Mouse (Mus musculus) hindbrain, embryonic 11.5 days (tissue): ENCODE data around the gene Triobp. TPM values are rescaled to one million over a fixed set of nuclear protein-coding genes. Genes with fewer than 3 reads are reported as not detected.

Source experiments
- ATAC-seq: fragments of 200-750 bp; cut with Nextera tagmentation; 2 replicates; pipeline ENCODE4 v1.8.0; 2017; ENCODE audit warnings: mild to moderate bottlenecking, moderate TSS enrichment, moderate library complexity; ENCODE audit not compliant: low FRiP score
- DNase-seq: peaks from one replicate; pipeline ENCODE4 v3.0.0-alpha.2; 2015; ENCODE audit warnings: low spot score
- H3K27ac ChIP-seq: fragments of 300-500 bp; sonication (generic); 2 replicates; pipeline ENCODE4 v1.5.1; 2014; ENCODE audit warnings: mild to moderate bottlenecking, low read depth, low read length
- H3K27me3 ChIP-seq: fragments of 300-500 bp; sonication (generic); 2 replicates; pipeline ENCODE4 v1.6.1; 2014; ENCODE audit warnings: mild to moderate bottlenecking, low read length, moderate library complexity, mixed read lengths; ENCODE audit not compliant: control insufficient read depth, insufficient read depth
- H3K36me3 ChIP-seq: fragments of 300-500 bp; sonication (generic); 2 replicates; pipeline ENCODE4 v1.6.1; 2014; ENCODE audit warnings: mild to moderate bottlenecking, low read length, moderate library complexity, mixed read lengths; ENCODE audit not compliant: control insufficient read depth, insufficient read depth
- H3K4me1 ChIP-seq: fragments of 300-500 bp; sonication (generic); replicated peaks from 2 replicates; pipeline ENCODE4 v1.6.1; 2014; ENCODE audit warnings: low read length, mixed read lengths; ENCODE audit not compliant: control insufficient read depth, insufficient read depth
- H3K4me2 ChIP-seq: fragments of 300-500 bp; sonication (generic); replicated peaks from 2 replicates; pipeline ENCODE4 v1.6.1; 2014; ENCODE audit warnings: mild to moderate bottlenecking, low read depth, low read length
- H3K4me3 ChIP-seq: fragments of 300-500 bp; sonication (generic); 2 replicates; pipeline ENCODE4 v1.5.1; 2014; ENCODE audit warnings: low read depth, low read length
- H3K9ac ChIP-seq: fragments of 300-500 bp; sonication (generic); 2 replicates; pipeline ENCODE4 v1.6.1; 2014; ENCODE audit warnings: low read depth, low read length
- H3K9me3 ChIP-seq: fragments of 300-500 bp; sonication (generic); 2 replicates; pipeline ENCODE4 v1.6.1; 2016; ENCODE audit warnings: low read length; ENCODE audit not compliant: control insufficient read depth
- WGBS: fragments of 180-500 bp; shearing (Covaris S2); extraction: QIAGEN DNeasy Blood & Tissue Kit; methylation state at CpG from one replicate; pipeline ENCODE4 v1.1.7; 2014; 5-methylcytosine and 5-hydroxymethylcytosine counted together
- polyA plus RNA-seq: library from polyadenylated mRNA; unstranded; fragments of >200 nt; fragmentation: Nextera tagmentation; extraction: Ambion mirVana; gene quantifications from 2 replicates; pipeline ENCODE4 v1.2.1, GENCODE M21; 2014

Triobp gene
- polyA plus RNA-seq = 38.1 and 45.4 TPM in 2 replicates

- Histone ChIP-seq H3K9me3 (no peaks in the 10 kb centered on the region), H3K4me1 (no peaks in the 10 kb centered on the region; the same call in none of the 2 replicates), H3K4me3 (peak within 1 kb of the TSS; percentile 52), H3K27me3 (no peaks in the 10 kb centered on the region; the same call in 1 of the 2 replicates), H3K4me2 (peak within 1 kb of the TSS; percentile 53), H3K9ac (peak within 1 kb of the TSS; percentile 67), H3K27ac (peak within 1 kb of the TSS; percentile 58; the same call in 1 of the 2 replicates), H3K36me3 (no peaks in the 10 kb centered on the region)
- ATAC-seq = peak; percentile 98
- WGBS = under 1% methylated on average over 24 of the region's 24 CpGs
- DNase-seq = peak; percentile 94
Observed at GRCm38 (mm10) chr15:78947657-78948056, at the start of gene Triobp. Gene Triobp, plus strand, starts transcription at chr15:78947724.

DNA sequence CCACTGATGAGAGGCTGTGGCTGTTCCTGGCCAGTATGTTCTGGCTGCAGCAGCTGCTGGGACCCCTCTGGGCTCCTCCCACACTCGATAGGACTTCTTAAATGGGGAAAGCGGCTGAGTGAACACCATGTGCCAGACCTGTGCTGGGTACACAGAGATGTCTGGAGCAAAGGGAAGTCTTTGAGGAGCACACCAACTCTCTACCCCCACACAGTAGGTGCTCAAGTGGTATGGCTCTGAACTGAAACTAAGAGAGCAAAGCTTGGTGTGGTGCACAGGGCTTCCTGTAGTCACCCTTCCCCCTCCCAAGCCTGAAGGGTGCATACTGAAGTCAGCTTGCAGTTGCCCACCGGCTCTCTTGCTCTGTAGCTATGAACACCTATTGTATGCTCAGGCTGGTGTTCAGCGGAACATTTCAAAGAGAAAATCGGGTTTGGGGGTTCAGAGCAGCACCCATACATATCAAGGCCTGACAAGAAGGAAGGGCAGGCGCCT lies 49.0 kb upstream of the Triobp start:
- H3K4me3 ChIP-seq = no peak overlapping the region
- no peaks in the 10 kb centered on the region for H3K36me3 ChIP-seq
- 57% methylated on average over 6 of the region's 6 CpGs for WGBS
- no peak for ATAC-seq
- no peak overlapping the region for H3K27ac ChIP-seq
- H3K4me2 ChIP-seq = no peak overlapping the region; the same call in 1 of the 2 replicates
- H3K9me3 ChIP-seq = no peaks in the 10 kb centered on the region
- no peak overlapping the region for H3K9ac ChIP-seq
- no peak for DNase-seq
- H3K4me1 ChIP-seq = peaks cover 8% of the 10 kb centered on the region; the same call in 1 of the 2 replicates
- H3K27me3 ChIP-seq = peaks cover 8% of the 10 kb centered on the region

GRCm38 (mm10) chr15:78899409-78899739 lies 48.1 kb upstream of the Triobp start, which contains the start of gene Gm49510:
Gene Gm49510, plus strand, starts transcription at chr15:78899667.
- DNase-seq (peak; percentile 35), ATAC-seq (no peak)
- 4% methylated on average over 20 of the region's 20 CpGs for WGBS
- H3K9ac ChIP-seq = peak within 1 kb of the TSS; percentile 61
- H3K4me1 ChIP-seq = peaks cover 8% of the 10 kb centered on the region; the same call in 1 of the 2 replicates
- peak within 1 kb of the TSS; percentile 46 for H3K4me3 ChIP-seq
- H3K27ac ChIP-seq = no peak within 1 kb of the TSS
- peak within 1 kb of the TSS; percentile 97 for H3K4me2 ChIP-seq
- H3K9me3 ChIP-seq = no peaks in the 10 kb centered on the region
- H3K27me3 ChIP-seq = peaks cover 8% of the 10 kb centered on the region
- H3K36me3 ChIP-seq = no peaks in the 10 kb centered on the region

GRCm38 (mm10) chr15:78899740-78900584 lies 47.6 kb upstream of the Triobp start, which contains the start of gene Sh3bp1:
Gene Sh3bp1, plus strand, starts transcription at chr15:78899768.
- no peak for ATAC-seq
- WGBS = 2% methylated on average over 46 of the region's 47 CpGs
- H3K4me3 ChIP-seq = peak within 1 kb of the TSS; percentile 46
- H3K27me3 ChIP-seq = peaks cover 8% of the 10 kb centered on the region
- H3K9ac ChIP-seq = peak within 1 kb of the TSS; percentile 61
- H3K4me1 ChIP-seq = peaks cover 8% of the 10 kb centered on the region; the same call in 1 of the 2 replicates
- peak within 1 kb of the TSS; percentile 97 for H3K4me2 ChIP-seq
- no peaks in the 10 kb centered on the region for H3K36me3 ChIP-seq
- H3K27ac ChIP-seq = no peak within 1 kb of the TSS
- no peaks in the 10 kb centered on the region for H3K9me3 ChIP-seq
- DNase-seq = peak; percentile 73

DNA sequence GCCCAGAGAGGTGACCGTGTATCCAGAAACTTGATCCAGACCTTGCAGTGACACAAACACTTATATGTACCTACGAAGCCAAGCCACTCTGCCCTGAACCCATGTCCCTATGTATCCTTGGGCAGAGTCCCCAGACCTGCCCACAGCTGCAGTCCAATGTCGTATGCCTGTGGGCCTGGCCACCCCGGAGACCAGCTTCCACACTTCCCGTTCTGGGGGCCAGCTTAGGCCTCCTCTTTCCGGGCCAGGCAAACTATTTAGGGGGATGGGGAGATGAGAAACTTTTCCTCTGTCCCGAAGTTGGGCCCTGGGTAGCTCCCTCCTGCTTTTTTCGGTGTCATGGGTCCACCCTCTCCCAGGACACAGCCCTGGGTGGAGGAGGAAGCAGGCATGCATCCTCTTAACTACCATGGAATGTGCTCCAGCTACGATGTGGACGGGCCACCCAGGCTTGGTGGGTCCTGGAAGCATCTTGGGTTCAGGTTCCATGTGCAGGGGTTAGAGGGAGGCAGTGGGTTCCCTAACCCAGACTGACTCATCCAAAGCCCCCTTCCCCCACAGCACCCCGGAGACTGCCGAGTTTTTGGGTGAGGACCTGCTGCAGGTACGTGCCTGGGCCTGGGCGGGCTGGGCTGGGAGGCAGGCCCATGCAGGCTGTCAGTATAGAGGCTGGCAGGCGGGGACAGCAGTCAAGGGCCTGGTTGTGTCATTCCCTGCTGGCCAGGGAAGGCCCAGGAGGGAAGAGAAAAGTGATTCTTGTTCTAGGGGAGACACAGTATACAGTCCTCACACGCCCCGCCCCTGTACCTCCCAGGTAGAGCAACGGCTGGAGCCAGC lies 46.7 kb upstream of the Triobp start:
- no peak for ATAC-seq
- no peak overlapping the region for H3K27ac ChIP-seq
- WGBS = 20% methylated on average over 18 of the region's 18 CpGs

GRCm38 (mm10) chr15:78901422-78901789 lies 46.1 kb upstream of the Triobp start:
- no peaks in the 10 kb centered on the region for H3K9me3 ChIP-seq
- H3K36me3 ChIP-seq = no peaks in the 10 kb centered on the region
- peaks cover 8% of the 10 kb centered on the region; the same call in 1 of the 2 replicates for H3K4me1 ChIP-seq
- H3K27me3 ChIP-seq = peaks cover 8% of the 10 kb centered on the region
- H3K4me3 ChIP-seq = peak overlapping the region; percentile 46; the same call in 1 of the 2 replicates
- WGBS = 37% methylated on average over 8 of the region's 8 CpGs
- no peak overlapping the region for H3K27ac ChIP-seq
- H3K9ac ChIP-seq = 0 out of 2 replicates have a peak overlapping the region, but pooled peaks have one; percentile 12
- DNase-seq = peak; percentile 37
- no peak overlapping the region; the same call in 1 of the 2 replicates for H3K4me2 ChIP-seq
- no peak for ATAC-seq

More for the DNA sequence above, 46.7 kb upstream of the Triobp start:
- no peaks in the 10 kb centered on the region for H3K36me3 ChIP-seq
- H3K27me3 ChIP-seq = peaks cover 8% of the 10 kb centered on the region
- no peaks in the 10 kb centered on the region for H3K9me3 ChIP-seq
- peak; percentile 25 for DNase-seq
- peak overlapping the region; percentile 61; the same call in 1 of the 2 replicates for H3K9ac ChIP-seq
- H3K4me3 ChIP-seq = peak overlapping the region; percentile 46; the same call in 1 of the 2 replicates
- H3K4me1 ChIP-seq = peaks cover 8% of the 10 kb centered on the region; the same call in 1 of the 2 replicates
- peak overlapping the region; percentile 97 for H3K4me2 ChIP-seq

GRCm38 (mm10) chr15:78903243-78903642 lies 44.3 kb upstream of the Triobp start:
- peaks cover 8% of the 10 kb centered on the region; the same call in 1 of the 2 replicates for H3K4me1 ChIP-seq
- 9% methylated on average over 2 of the region's 2 CpGs for WGBS
- no peak overlapping the region for H3K4me2 ChIP-seq
- H3K27me3 ChIP-seq = peaks cover 8% of the 10 kb centered on the region
- peak; percentile 33; the same call in 1 of the 2 replicates for ATAC-seq
- no peak overlapping the region for H3K4me3 ChIP-seq
- H3K27ac ChIP-seq = no peak overlapping the region
- DNase-seq = peak; percentile 91
- H3K36me3 ChIP-seq = no peaks in the 10 kb centered on the region
- H3K9ac ChIP-seq = no peak overlapping the region
- no peaks in the 10 kb centered on the region for H3K9me3 ChIP-seq

DNA sequence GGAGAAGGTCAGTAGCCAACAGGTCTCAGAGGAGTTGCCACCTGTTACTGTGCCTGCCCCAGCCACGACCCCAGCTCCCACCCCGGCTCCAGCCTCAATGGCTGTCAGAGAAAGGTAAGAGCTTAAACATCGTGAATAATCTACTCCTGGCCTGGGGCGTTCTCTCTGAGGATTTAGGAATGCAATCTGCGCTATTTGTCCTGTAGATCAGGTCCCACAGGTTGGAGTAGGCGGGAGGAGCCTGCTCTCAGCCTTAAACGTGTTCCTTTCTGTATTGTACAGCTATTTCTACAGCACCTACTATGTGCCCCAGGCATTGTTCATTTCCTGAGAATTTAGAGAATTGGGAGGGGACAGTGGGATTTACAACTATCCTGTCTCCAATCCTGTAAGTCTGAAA lies 39.1 kb upstream of the Triobp start:
- DNase-seq = no peak

More for the DNA sequence above, 39.1 kb upstream of the Triobp start:
- no peaks in the 10 kb centered on the region for H3K9me3 ChIP-seq
- 88% methylated on average over 7 of the region's 7 CpGs for WGBS
- H3K4me3 ChIP-seq = no peak overlapping the region
- no peaks in the 10 kb centered on the region; the same call in 1 of the 2 replicates for H3K4me1 ChIP-seq
- ATAC-seq = no peak
- H3K27ac ChIP-seq = no peak overlapping the region
- H3K36me3 ChIP-seq = no peaks in the 10 kb centered on the region
- no peaks in the 10 kb centered on the region for H3K27me3 ChIP-seq
- no peak overlapping the region for H3K9ac ChIP-seq
- no peak overlapping the region for H3K4me2 ChIP-seq
